Mouse (Mus musculus): ENCODE measurements around the gene Mrps10.

DNA sequence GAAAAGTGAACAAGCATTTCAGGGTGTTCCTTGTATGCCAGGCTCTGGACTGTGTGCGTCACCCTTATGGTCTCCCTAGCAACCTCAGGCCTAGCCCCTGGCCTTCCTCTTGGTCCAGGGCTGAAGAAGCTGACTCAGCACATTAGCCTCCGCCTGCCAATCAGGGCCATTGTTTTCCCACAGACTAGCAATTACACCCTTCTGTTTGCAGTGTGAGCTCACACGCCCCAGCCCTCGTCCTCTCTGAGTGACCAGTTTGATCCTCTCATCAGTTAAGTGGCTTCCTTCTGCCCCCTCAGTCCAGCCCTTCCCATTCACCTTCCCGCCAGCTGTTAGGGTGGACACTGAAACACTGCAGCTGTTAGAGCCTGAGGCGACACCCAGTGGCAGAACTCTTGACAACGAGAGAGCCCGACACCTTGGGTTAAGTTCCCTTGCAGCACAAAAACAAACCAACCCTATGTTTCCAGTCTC lies 60.2 kb downstream of the Mrps10 start:
- TF ChIP-seq GATA1 (IDR thresholded peaks at IDR 0.05; ENCODE audit: borderline replicate concordance, low read length) (no peak), FLI1 (IDR thresholded peaks at IDR 0.05; ENCODE audit: low read length) (no peak)
